In the genomic region with DNA sequence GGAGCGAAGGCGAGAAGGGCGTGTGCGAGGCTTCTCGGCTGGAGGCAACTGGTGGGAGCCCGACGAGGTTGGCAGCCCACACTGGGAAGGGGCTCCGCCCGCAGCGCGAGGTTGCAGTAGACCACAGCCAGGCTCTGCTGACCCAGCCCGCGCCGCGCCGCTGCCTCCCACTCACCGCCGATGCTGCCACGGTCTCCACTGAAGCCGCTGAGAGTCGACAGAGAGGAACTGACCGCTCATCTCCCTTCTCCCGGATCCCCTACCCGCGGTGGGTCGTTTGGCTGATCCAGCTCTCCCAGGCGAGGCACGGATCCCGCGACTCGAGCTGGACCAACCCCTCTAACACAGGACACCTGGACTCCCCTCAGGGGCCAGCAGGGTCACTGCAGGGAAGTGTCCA, we compare ENCODE assay signal across 10 mouse cellular contexts. TPM values are rescaled to one million over a fixed set of nuclear protein-coding genes. Genes with fewer than 3 reads are reported as not detected.
DNase-seq lines count a peak whose midpoint lies in the region; ATAC-seq lines count a peak whose summit lies in the region.
"Had no signal": no experiment of that assay in that cellular context is flagged by ENCODE, and none has a peak within 500 bp of the region (broad histone marks: within the 10 kb centered on the region; RNA-seq: fewer than 3 reads in every experiment).

A gene (plus strand): TSS at position 113 of the 400 bp plus-strand sequence.

- no peak for ATAC-seq in lung, embryonic 16.5 days (ENCODE audit: low read depth)
- no peak for ATAC-seq in forebrain, embryonic 14.5 days
- ATAC-seq in liver, embryonic 13.5 days (ENCODE audit: low read depth): no peak
- 0 out of 2 replicates have a peak, but pooled peaks have one; percentile 10 for ATAC-seq in stomach, embryonic 15.5 days (ENCODE audit: insufficient read depth, low FRiP score, low read depth)

- H3K4me2 ChIP-seq in lung, embryonic 16.5 days (ENCODE audit: low read depth, low read length): peak within 1 kb of the TSS; percentile 48
- peak within 1 kb of the TSS; percentile 54 for H3K4me2 ChIP-seq in forebrain, embryonic 14.5 days (ENCODE audit: low read length)
- peak within 1 kb of the TSS; percentile 41 for H3K4me2 ChIP-seq in liver, embryonic 13.5 days
- H3K4me2 ChIP-seq in stomach, embryonic 15.5 days: peak within 1 kb of the TSS; percentile 59

- no peak within 1 kb of the TSS for H3K9ac ChIP-seq in lung, embryonic 16.5 days (ENCODE audit: low read length)
- H3K9ac ChIP-seq in forebrain, embryonic 14.5 days (ENCODE audit: low read length): peak within 1 kb of the TSS; percentile 35; the same call in 1 of the 2 replicates
- H3K9ac ChIP-seq in liver, embryonic 13.5 days: no peak within 1 kb of the TSS
- no peak within 1 kb of the TSS for H3K9ac ChIP-seq in stomach, embryonic 15.5 days

- H3K27ac ChIP-seq in lung, embryonic 16.5 days (ENCODE audit: low read length): no peak within 1 kb of the TSS
- H3K27ac ChIP-seq in forebrain, embryonic 14.5 days (ENCODE audit: low read depth, low read length): no peak within 1 kb of the TSS
- no peak within 1 kb of the TSS for H3K27ac ChIP-seq in liver, embryonic 13.5 days
- no peak within 1 kb of the TSS for H3K27ac ChIP-seq in stomach, embryonic 15.5 days

- H3K4me3 ChIP-seq in lung, embryonic 16.5 days (ENCODE audit: low read length): peak within 1 kb of the TSS; percentile 23
- peak within 1 kb of the TSS; percentile 17 for H3K4me3 ChIP-seq in forebrain, embryonic 14.5 days (ENCODE audit: low read depth, low read length)
- H3K4me3 ChIP-seq in liver, embryonic 13.5 days (replicated peaks): no peak within 1 kb of the TSS
- peak within 1 kb of the TSS; percentile 21 for H3K4me3 ChIP-seq in stomach, embryonic 15.5 days (replicated peaks)

- no peaks in the 10 kb centered on the region for H3K36me3 ChIP-seq in lung, embryonic 16.5 days (ENCODE audit: control insufficient read depth, insufficient read depth, low read length)
- no peaks in the 10 kb centered on the region for H3K36me3 ChIP-seq in forebrain, embryonic 14.5 days (ENCODE audit: control insufficient read depth, insufficient read depth, low read length)
- H3K36me3 ChIP-seq in liver, embryonic 13.5 days: no peaks in the 10 kb centered on the region
- H3K36me3 ChIP-seq in stomach, embryonic 15.5 days: no peaks in the 10 kb centered on the region

- H3K9me3 ChIP-seq in lung, embryonic 16.5 days (ENCODE audit: control insufficient read depth, low read length): no peaks in the 10 kb centered on the region
- no peaks in the 10 kb centered on the region for H3K9me3 ChIP-seq in forebrain, embryonic 14.5 days (replicated peaks; ENCODE audit: control insufficient read depth, low read length)
- H3K9me3 ChIP-seq in liver, embryonic 13.5 days (replicated peaks): no peaks in the 10 kb centered on the region
- H3K9me3 ChIP-seq in stomach, embryonic 15.5 days: no peaks in the 10 kb centered on the region

- H3K27me3 ChIP-seq in lung, embryonic 16.5 days (ENCODE audit: control insufficient read depth, insufficient read depth, low read depth, low read length): peaks cover 20% of the 10 kb centered on the region
- peaks cover 13% of the 10 kb centered on the region for H3K27me3 ChIP-seq in forebrain, embryonic 14.5 days (replicated peaks; ENCODE audit: control insufficient read depth, insufficient read depth, low read length)
- H3K27me3 ChIP-seq in liver, embryonic 13.5 days: peaks cover 74% of the 10 kb centered on the region
- H3K27me3 ChIP-seq in stomach, embryonic 15.5 days (replicated peaks): peaks cover 25% of the 10 kb centered on the region

- DNase-seq in lung, postnatal 14 days: no peak
- DNase-seq in forebrain, embryonic 14.5 days (ENCODE audit: low spot score): no peak
- DNase-seq in liver, embryonic 13.5 days: no peak
- no peak for DNase-seq in layer of hippocampus, adult 8-10 months (ENCODE audit: low spot score in 2 of 2)
- no peak for DNase-seq in thymus, postnatal 10 days (ENCODE audit: low spot score in 2 of 2)
- DNase-seq in yolk sac, embryonic 10.5 days (ENCODE audit: low spot score): no peak
- DNase-seq: adrenal gland, postnatal 10 days had no signal

- no peaks in the 10 kb centered on the region for H3K4me1 ChIP-seq in lung, embryonic 16.5 days (replicated peaks; ENCODE audit: control insufficient read depth, insufficient read depth, low read length)
- H3K4me1 ChIP-seq in forebrain, embryonic 14.5 days (ENCODE audit: control insufficient read depth, insufficient read depth, low read length): peaks cover 3% of the 10 kb centered on the region; the same call in 1 of the 2 replicates
- no peaks in the 10 kb centered on the region; the same call in 1 of the 2 replicates for H3K4me1 ChIP-seq in liver, embryonic 13.5 days (replicated peaks)
- peaks cover 7% of the 10 kb centered on the region for H3K4me1 ChIP-seq in stomach, embryonic 15.5 days

- WGBS in lung, embryonic 16.5 days: 2% methylated on average over 31 of the region's 31 CpGs
- 1% methylated on average over 30 of the region's 31 CpGs for WGBS in forebrain, embryonic 14.5 days
- 3% methylated on average over 31 of the region's 31 CpGs for WGBS in liver, embryonic 13.5 days (ENCODE audit: insufficient replicate concordance)
- WGBS in stomach, embryonic 15.5 days: 2% methylated on average over 31 of the region's 31 CpGs

RNA-seq across cellular contexts. Expression of the gene that starts here (rescaled TPM):
- not detected in 2 replicates for polyA plus RNA-seq in lung, embryonic 16.5 days (2015; fragmentation: Nextera tagmentation; extraction: Ambion mirVana)
- not detected in 2 replicates for polyA plus RNA-seq in forebrain, embryonic 14.5 days (2014; fragmentation: Nextera tagmentation; extraction: Ambion mirVana)
- polyA plus RNA-seq in liver, embryonic 13.5 days (2015; fragmentation: Nextera tagmentation; extraction: Ambion mirVana): not detected in 2 replicates
- not detected in 2 replicates for polyA plus RNA-seq in stomach, embryonic 15.5 days (2015; fragmentation: Nextera tagmentation; extraction: Ambion mirVana)
- under 1 TPM in 2 of 4 experiments, not detected in 2; 0.20 to 0.28 TPM for total RNA-seq in layer of hippocampus, adult 8-10 months (2022)
- total RNA-seq: adrenal gland, postnatal 10 days; neutrophil, adult 5-6 weeks had no signal

Comparison
In these comparisons a context has a peak if more than half of its experiments do, and no peak if none do; other contexts are left out.
1. Peak in ATAC-seq, H3K4me3 ChIP-seq and H3K4me2 ChIP-seq in stomach, embryonic 15.5 days; RNA of the gene not detected or under 1 TPM.